Mouse (Mus musculus) thymus, postnatal 4 days (tissue): ENCODE results near the gene Snw1.

Experiments used
- DNase-seq: peaks from one replicate; pipeline ENCODE4 v3.0.0; 2021

Snw1 gene

GRCm38 (mm10) chr12:87421708-87422507 is 50.2 kb downstream of the Snw1 start:
- no peak for DNase-seq

GRCm38 (mm10) chr12:87419974-87420485 is 52.0 kb downstream of the Snw1 start:
- no peak for DNase-seq

- no peak for DNase-seq
Measured at GRCm38 (mm10) chr12:87418921-87419320, 53.2 kb downstream of the Snw1 start.

- DNase-seq = peak; percentile 75
Measured at GRCm38 (mm10) chr12:87416690-87417089, 55.4 kb downstream of the Snw1 start.

GRCm38 (mm10) chr12:87415358-87415757 is 56.7 kb downstream of the Snw1 start:
- DNase-seq = no peak

- DNase-seq = peak; percentile 80
Measured at GRCm38 (mm10) chr12:87413179-87413790, 58.8 kb downstream of the Snw1 start.

- no peak for DNase-seq
Measured at GRCm38 (mm10) chr12:87410999-87411398, 61.1 kb downstream of the Snw1 start.

GRCm38 (mm10) chr12:87409123-87409522 is 63.0 kb downstream of the Snw1 start:
- no peak for DNase-seq

GRCm38 (mm10) chr12:87407869-87408605 is 64.0 kb downstream of the Snw1 start:
- DNase-seq = no peak

GRCm38 (mm10) chr12:87405721-87406120 is 66.4 kb downstream of the Snw1 start:
- DNase-seq = no peak

GRCm38 (mm10) chr12:87405165-87405564 is 66.9 kb downstream of the Snw1 start:
- DNase-seq = no peak

GRCm38 (mm10) chr12:87401883-87402282 is 70.2 kb downstream of the Snw1 start:
- no peak for DNase-seq

- no peak for DNase-seq
Measured at GRCm38 (mm10) chr12:87399119-87399819, 72.8 kb downstream of the Snw1 start.
